32 mouse cellular contexts compared by ENCODE assay signal in genomic region chr12:37817426-37817825, GRCm38 (mm10). TPM values are rescaled to one million over a fixed set of nuclear protein-coding genes. Genes with fewer than 3 reads are reported as not detected.
DNase-seq lines count a peak whose midpoint lies in the region; ATAC-seq lines count a peak whose summit lies in the region.
"Had no signal": no experiment of that assay in that cellular context is flagged by ENCODE, and none has a peak within 500 bp of the region (broad histone marks: within the 10 kb centered on the region; RNA-seq: fewer than 3 reads in every experiment).

Gene Dgkb, plus strand, starts transcription at chr12:37817726.

- no peak within 1 kb of the TSS for H3K9ac ChIP-seq in neural tube, embryonic 14.5 days (replicated peaks; ENCODE audit: low read depth, low read length)
- H3K9ac ChIP-seq in intestine, embryonic 15.5 days = no peak within 1 kb of the TSS
- H3K9ac ChIP-seq: embryonic facial prominence, embryonic 13.5 days; forebrain, embryonic 12.5 days; hindbrain, embryonic 15.5 days; limb, embryonic 13.5 days; liver, embryonic 13.5 days had no signal

- no peaks in the 10 kb centered on the region for H3K4me1 ChIP-seq in neural tube, embryonic 14.5 days (ENCODE audit: control insufficient read depth, insufficient read depth, low read length)
- H3K4me1 ChIP-seq in intestine, embryonic 15.5 days (replicated peaks) = no peaks in the 10 kb centered on the region
- H3K4me1 ChIP-seq: embryonic facial prominence, embryonic 13.5 days; forebrain, embryonic 12.5 days; heart, embryonic 10.5 days; hindbrain, embryonic 15.5 days; limb, embryonic 13.5 days; liver, embryonic 13.5 days had no signal

- H3K4me3 ChIP-seq in neural tube, embryonic 14.5 days (ENCODE audit: low read depth, low read length) = no peak within 1 kb of the TSS
- no peak within 1 kb of the TSS for H3K4me3 ChIP-seq in intestine, embryonic 15.5 days (replicated peaks)
- H3K4me3 ChIP-seq: embryonic facial prominence, embryonic 13.5 days; erythroblast, embryonic 14.5 days; forebrain, embryonic 12.5 days; heart, embryonic 10.5 days; hindbrain, embryonic 15.5 days; limb, embryonic 13.5 days; liver, embryonic 13.5 days had no signal

- no peak for ATAC-seq in neural tube, embryonic 14.5 days (ENCODE audit: low read depth)
- no peak for ATAC-seq in megakaryocyte-erythroid progenitor cell, adult 5-6 weeks (replicated peaks; ENCODE audit: low FRiP score, low TSS enrichment, poor library complexity, severe bottlenecking)
- ATAC-seq in intestine, embryonic 15.5 days = no peak
- ATAC-seq: intestine, embryonic 16.5 days; Patski had no signal

- H3K4me2 ChIP-seq in neural tube, embryonic 14.5 days (ENCODE audit: low read depth, low read length) = no peak within 1 kb of the TSS
- H3K4me2 ChIP-seq in intestine, embryonic 15.5 days (replicated peaks) = no peak within 1 kb of the TSS
- H3K4me2 ChIP-seq: embryonic facial prominence, embryonic 13.5 days; forebrain, embryonic 12.5 days; hindbrain, embryonic 15.5 days; limb, embryonic 13.5 days; liver, embryonic 13.5 days had no signal

- 51% methylated on average over 3 of the region's 3 CpGs for WGBS in neural tube, embryonic 14.5 days
- 52% methylated on average over 3 of the region's 3 CpGs for WGBS in intestine, embryonic 15.5 days

- intact Hi-C loops in left cerebral cortex, postnatal 14 days (cut with DNase I) = no loop called here

- no peaks in the 10 kb centered on the region for H3K9me3 ChIP-seq in neural tube, embryonic 14.5 days (ENCODE audit: control insufficient read depth, low read length)
- H3K9me3 ChIP-seq in intestine, embryonic 15.5 days = no peaks in the 10 kb centered on the region
- H3K9me3 ChIP-seq: embryonic facial prominence, embryonic 13.5 days; forebrain, embryonic 12.5 days; heart, embryonic 10.5 days; hindbrain, embryonic 15.5 days; limb, embryonic 13.5 days; liver, embryonic 13.5 days had no signal

- H3K27ac ChIP-seq in neural tube, embryonic 14.5 days (ENCODE audit: low read depth, low read length) = no peak within 1 kb of the TSS
- H3K27ac ChIP-seq in intestine, embryonic 15.5 days = no peak within 1 kb of the TSS
- H3K27ac ChIP-seq: embryonic facial prominence, embryonic 13.5 days; forebrain, embryonic 12.5 days; heart, embryonic 10.5 days; hindbrain, embryonic 15.5 days; limb, embryonic 13.5 days; liver, embryonic 13.5 days had no signal

- DNase-seq in layer of hippocampus, adult 18-20 months (ENCODE audit: low spot score in 2 of 2) = no peak
- DNase-seq in layer of hippocampus, adult 11-12 months (ENCODE audit: low spot score) = no peak
- DNase-seq in neural tube, embryonic 10.5 days (ENCODE audit: extremely low spot score, low spot score) = no peak
- DNase-seq in left cerebral cortex, postnatal 14 days (ENCODE audit: low spot score in 2 of 2) = no peak
- DNase-seq in kidney, adult 9 months = no peak
- DNase-seq: adrenal gland, adult 2 months; cerebellum, adult 18-20 months; cerebellum, postnatal 25 days; embryo, embryonic 11 days; gastrocnemius, postnatal 10 days; heart, postnatal 4 days; kidney, postnatal 36 days; liver, embryonic 13.5 days; lung, adult 2 months; lung, postnatal 14 days; midbrain, embryonic 14.5 days; thymus, adult 2 months; thymus, postnatal 4 days had no signal

- H3K36me3 ChIP-seq in neural tube, embryonic 14.5 days (ENCODE audit: control insufficient read depth, insufficient read depth, low read length) = no peaks in the 10 kb centered on the region
- H3K36me3 ChIP-seq in intestine, embryonic 15.5 days = no peaks in the 10 kb centered on the region
- H3K36me3 ChIP-seq: embryonic facial prominence, embryonic 13.5 days; forebrain, embryonic 12.5 days; heart, embryonic 10.5 days; hindbrain, embryonic 15.5 days; limb, embryonic 13.5 days; liver, embryonic 13.5 days had no signal

- H3K27me3 ChIP-seq in neural tube, embryonic 14.5 days (ENCODE audit: control insufficient read depth, insufficient read depth, low read length) = no peaks in the 10 kb centered on the region
- H3K27me3 ChIP-seq in intestine, embryonic 15.5 days (replicated peaks) = no peaks in the 10 kb centered on the region
- H3K27me3 ChIP-seq: embryonic facial prominence, embryonic 13.5 days; forebrain, embryonic 12.5 days; hindbrain, embryonic 15.5 days; limb, embryonic 13.5 days; liver, embryonic 13.5 days; Patski had no signal

RNA-seq across cellular contexts. Expression of gene Dgkb, which starts in this region (rescaled TPM):
- 100 to 1,000 TPM; 166 to 167 TPM for total RNA-seq in layer of hippocampus, adult 18-20 months (2021)
- polyA plus RNA-seq in neural tube, embryonic 14.5 days (2014; fragmentation: Nextera tagmentation; extraction: Ambion mirVana) = 9.3 and 10.1 TPM in 2 replicates
- total RNA-seq in left cerebral cortex, postnatal 14 days (2021) = 10 to 100 TPM; 78.1 to 83.1 TPM
- not detected in 2 replicates for total RNA-seq in megakaryocyte-erythroid progenitor cell, adult 5-6 weeks (2014; fragmentation: Nextera tagmentation)
- total RNA-seq in megakaryocyte-erythroid progenitor cell, adult 5-6 weeks (2017) = not detected in 2 replicates
- polyA plus RNA-seq in intestine, embryonic 15.5 days (2015; fragmentation: Nextera tagmentation; extraction: Ambion mirVana) = 4.7 and 6.2 TPM in 2 replicates
- total RNA-seq: granulocyte monocyte progenitor cell, adult 5-6 weeks; megakaryocyte, adult 5-6 weeks; neutrophil, adult 5-6 weeks had no signal
- polyA plus RNA-seq: erythroblast, embryonic 14.5 days; Patski had no signal

Comparison
In these comparisons a context has a peak if more than half of its experiments do, and no peak if none do; other contexts are left out.
1. RNA of gene Dgkb (total RNA-seq): 166 to 167 TPM in layer of hippocampus, adult 18-20 months and 78.1 to 83.1 TPM in left cerebral cortex, postnatal 14 days; not detected in megakaryocyte-erythroid progenitor cell, adult 5-6 weeks; every median in the first group is over 10 times any median in the second.